Mouse (Mus musculus) forebrain, embryonic 11.5 days (tissue): ENCODE measurements at regions not wholly inside any gene's neighbourhood (a gene's known extent, or its start where the extent isn't known, plus 50 kb on each side); places are given as distances from the start of the nearest gene placed in this dataset.
A peak's percentile ranks its signal among the peaks of the same experiment; 100 is the strongest.

Experiments
- ATAC-seq: fragments of 200-750 bp; cut with Nextera tagmentation; replicated peaks from 2 replicates; pipeline ENCODE4 v1.8.0; 2017; ENCODE audit warnings: moderate TSS enrichment; ENCODE audit not compliant: low FRiP score
- DNase-seq: peaks from one replicate; pipeline ENCODE4 v3.0.0-alpha.2; 2017; ENCODE audit warnings: low spot score
- H3K27ac ChIP-seq: fragments of 300-500 bp; sonication (generic); 2 replicates; pipeline ENCODE4 v1.5.1; 2014; ENCODE audit warnings: low read depth, low read length
- H3K27me3 ChIP-seq: fragments of 300-500 bp; sonication (generic); 2 replicates; pipeline ENCODE4 v1.6.1; 2014; ENCODE audit warnings: mild to moderate bottlenecking, low read length, mixed read lengths; ENCODE audit not compliant: control insufficient read depth, insufficient read depth
- H3K36me3 ChIP-seq: fragments of 300-500 bp; sonication (generic); 2 replicates; pipeline ENCODE4 v1.6.1; 2014; ENCODE audit warnings: mild to moderate bottlenecking, low read length, moderate library complexity, mixed read lengths; ENCODE audit not compliant: control insufficient read depth, insufficient read depth
- H3K4me1 ChIP-seq: fragments of 300-500 bp; sonication (generic); replicated peaks from 2 replicates; pipeline ENCODE4 v1.6.1; 2014; ENCODE audit warnings: low read length, mixed read lengths; ENCODE audit not compliant: control insufficient read depth, insufficient read depth
- H3K4me2 ChIP-seq: fragments of 300-500 bp; sonication (generic); 2 replicates; pipeline ENCODE4 v1.6.1; 2014; ENCODE audit warnings: low read depth, mild to moderate bottlenecking, low read length, moderate library complexity, mixed read lengths; ENCODE audit not compliant: severe bottlenecking
- H3K4me3 ChIP-seq: fragments of 300-500 bp; sonication (generic); 2 replicates; pipeline ENCODE4 v1.5.1; 2014; ENCODE audit warnings: low read depth, low read length
- H3K9ac ChIP-seq: fragments of 300-500 bp; sonication (generic); 2 replicates; pipeline ENCODE4 v1.6.1; 2014; ENCODE audit warnings: low read length
- H3K9me3 ChIP-seq: fragments of 300-500 bp; sonication (generic); 2 replicates; pipeline ENCODE4 v1.6.1; 2016; ENCODE audit warnings: low read length, mixed read lengths; ENCODE audit not compliant: control insufficient read depth
- WGBS: fragments of 180-500 bp; shearing (Covaris S2); extraction: QIAGEN DNeasy Blood & Tissue Kit; methylation state at CpG from one replicate; pipeline ENCODE4 v1.1.7; 2014; 5-methylcytosine and 5-hydroxymethylcytosine counted together

DNA sequence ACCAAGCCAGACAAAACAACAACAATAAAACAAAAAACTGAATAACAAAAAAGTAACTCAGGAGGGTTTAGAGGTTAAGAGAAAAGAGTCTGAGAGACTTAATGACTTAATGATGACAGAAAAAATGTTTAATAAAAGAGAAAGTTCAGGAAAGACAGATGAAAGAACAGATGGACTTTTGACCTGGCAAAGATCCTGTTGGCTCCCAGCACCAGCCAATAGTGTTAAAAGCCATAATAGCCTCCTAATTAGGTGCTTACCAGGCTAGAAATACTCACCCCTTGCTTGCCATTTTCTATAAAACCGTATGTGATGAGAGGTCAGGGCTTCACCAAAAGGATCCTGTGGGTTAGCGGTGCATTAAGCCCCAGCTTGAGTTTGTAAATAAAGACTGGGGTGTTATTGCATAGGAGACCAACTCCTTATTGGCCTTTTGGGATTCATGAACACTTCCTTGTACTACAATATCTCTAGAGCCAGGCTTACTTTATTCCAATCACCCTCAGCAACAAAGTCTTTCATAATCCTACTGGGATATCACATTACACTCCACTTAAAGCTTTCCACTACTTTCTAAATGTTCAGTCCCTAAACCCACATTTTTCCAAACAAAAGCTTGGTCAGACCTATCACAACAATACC is 282.1 kb upstream of the Rasa1 start:
- Histone ChIP-seq H3K27me3 (no peaks in the 10 kb centered on the region), H3K36me3 (no peaks in the 10 kb centered on the region), H3K9me3 (no peaks in the 10 kb centered on the region), H3K4me1 (no peaks in the 10 kb centered on the region), H3K4me2 (no peak overlapping the region), H3K4me3 (no peak overlapping the region), H3K9ac (no peak overlapping the region), H3K27ac (no peak overlapping the region)
- ATAC-seq (no peak), DNase-seq (no peak)
- WGBS: 43% methylated on average over 2 of the region's 2 CpGs

DNA sequence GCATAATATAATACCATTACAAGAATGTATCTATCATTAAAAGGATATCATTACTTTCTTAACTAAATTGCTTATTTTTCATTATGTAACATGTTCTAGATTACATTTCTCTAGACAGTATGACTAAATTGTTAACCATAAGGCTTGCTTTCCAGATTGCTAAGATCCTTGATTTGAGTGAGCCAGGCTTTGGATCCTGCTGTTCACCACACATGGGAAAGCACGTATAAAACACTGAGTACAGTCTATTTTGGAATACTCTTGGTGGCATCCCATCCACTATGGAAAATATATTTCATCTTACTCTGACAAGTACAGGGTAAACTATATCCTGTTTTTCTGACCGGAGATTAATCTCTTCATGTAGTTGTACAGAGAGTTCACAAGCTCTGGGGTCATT is 268.9 kb upstream of the Rasa1 start:
- DNase-seq: no peak
- WGBS: 88% methylated on average over 2 of the region's 2 CpGs
- H3K36me3 ChIP-seq: no peaks in the 10 kb centered on the region

DNA sequence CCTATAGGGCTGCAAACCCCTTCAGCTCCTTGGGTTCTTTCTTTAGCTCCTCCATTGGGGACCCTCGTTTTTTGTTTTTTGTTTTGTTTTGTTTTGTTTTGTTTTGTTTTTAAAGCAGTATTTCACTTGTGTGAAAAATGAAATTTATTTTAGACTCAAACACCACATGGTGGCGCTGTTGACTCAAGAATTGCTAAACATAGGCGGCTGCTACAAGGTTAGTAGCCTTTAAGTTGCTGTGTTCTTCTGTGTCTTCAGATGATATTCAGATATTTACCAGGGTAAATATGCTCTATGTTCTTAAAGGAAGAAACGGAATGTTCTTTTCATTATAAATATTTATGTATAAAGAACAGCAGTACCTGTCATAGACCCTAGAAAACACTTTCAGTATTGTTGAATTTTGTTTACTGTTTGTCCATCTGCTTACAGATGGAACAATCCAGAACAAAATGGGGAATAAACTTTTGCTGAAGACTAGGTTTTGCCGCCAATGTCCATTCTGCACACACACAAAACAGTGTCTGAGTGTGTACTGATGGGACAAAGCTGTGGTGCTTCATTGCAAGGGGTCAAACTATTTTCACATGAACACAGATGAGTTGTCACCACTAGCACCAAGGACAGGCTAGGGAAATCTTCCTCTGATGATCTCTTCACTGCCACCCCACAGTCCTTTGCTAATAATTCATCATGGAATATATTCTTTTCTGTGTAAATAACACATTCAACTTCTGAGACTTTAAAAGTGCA is 267.3 kb upstream of the Rasa1 start:
- Histone ChIP-seq H3K4me3 (no peak overlapping the region), H3K27ac (no peak overlapping the region), H3K9me3 (no peaks in the 10 kb centered on the region), H3K27me3 (no peaks in the 10 kb centered on the region), H3K36me3 (no peaks in the 10 kb centered on the region), H3K4me2 (no peak overlapping the region), H3K9ac (no peak overlapping the region), H3K4me1 (no peaks in the 10 kb centered on the region)
- DNase-seq: peak; percentile 57
- WGBS: 10% methylated on average over 5 of the region's 5 CpGs
- ATAC-seq: peak; percentile 71

More for the DNA sequence above, 268.9 kb upstream of the Rasa1 start:
- no peak overlapping the region for H3K4me2 ChIP-seq
- no peak for ATAC-seq
- no peaks in the 10 kb centered on the region for H3K27me3 ChIP-seq
- H3K9me3 ChIP-seq: no peaks in the 10 kb centered on the region
- H3K4me3 ChIP-seq: no peak overlapping the region
- no peak overlapping the region for H3K27ac ChIP-seq
- H3K4me1 ChIP-seq: no peaks in the 10 kb centered on the region
- H3K9ac ChIP-seq: no peak overlapping the region

DNA sequence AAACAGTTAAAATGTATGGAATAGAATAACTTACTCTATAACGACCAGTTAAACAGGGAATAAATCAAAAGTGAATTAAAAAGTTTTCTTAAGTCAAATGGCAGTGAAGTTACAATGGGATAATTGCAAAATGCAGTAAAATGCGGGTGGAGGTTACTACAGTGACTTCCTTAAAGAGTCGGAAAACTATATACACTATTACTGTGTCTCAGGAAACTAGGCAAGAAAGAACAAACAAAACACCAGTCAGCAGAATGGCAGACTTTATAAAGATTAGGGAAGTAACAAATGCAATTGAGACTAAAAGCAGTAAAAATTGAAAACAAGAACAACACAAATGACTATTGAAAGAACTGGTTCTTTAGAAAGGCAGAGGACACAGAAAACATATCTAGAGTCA is 264.1 kb upstream of the Rasa1 start:
- Histone ChIP-seq H3K9me3 (no peaks in the 10 kb centered on the region), H3K4me1 (no peaks in the 10 kb centered on the region), H3K9ac (no peak overlapping the region), H3K4me2 (no peak overlapping the region), H3K27me3 (no peaks in the 10 kb centered on the region), H3K36me3 (no peaks in the 10 kb centered on the region), H3K4me3 (no peak overlapping the region), H3K27ac (no peak overlapping the region)
- ATAC-seq: no peak
- WGBS: 87% methylated on average over 3 of the region's 3 CpGs
- no peak for DNase-seq

DNA sequence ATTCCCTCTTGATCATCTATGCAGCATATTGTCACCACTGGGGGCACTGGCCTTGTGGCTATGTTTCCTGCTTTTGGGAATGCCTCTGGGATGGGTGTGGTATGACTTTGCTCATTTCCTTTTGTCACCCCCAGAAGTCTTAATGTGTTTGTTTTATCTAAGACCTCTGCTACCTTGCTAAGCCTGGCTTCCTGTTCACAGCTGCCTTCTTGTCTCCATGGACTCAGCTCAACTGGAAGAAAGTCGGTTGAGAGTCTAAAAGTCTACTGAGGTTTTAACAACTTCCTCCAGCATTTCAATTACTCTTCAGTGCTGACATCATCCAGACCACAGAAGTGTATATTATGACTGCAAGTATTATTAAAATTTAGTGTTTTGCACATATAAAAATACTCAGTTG is 220.7 kb upstream of the Rasa1 start:
- H3K27ac ChIP-seq: no peak overlapping the region
- no peak overlapping the region for H3K4me3 ChIP-seq
- 77% methylated on average over 1 of the region's 1 CpGs for WGBS
- no peaks in the 10 kb centered on the region for H3K4me1 ChIP-seq
- H3K27me3 ChIP-seq: no peaks in the 10 kb centered on the region
- no peak overlapping the region for H3K4me2 ChIP-seq
- no peak for ATAC-seq
- no peaks in the 10 kb centered on the region for H3K9me3 ChIP-seq
- DNase-seq: no peak
- no peak overlapping the region for H3K9ac ChIP-seq
- H3K36me3 ChIP-seq: no peaks in the 10 kb centered on the region

DNA sequence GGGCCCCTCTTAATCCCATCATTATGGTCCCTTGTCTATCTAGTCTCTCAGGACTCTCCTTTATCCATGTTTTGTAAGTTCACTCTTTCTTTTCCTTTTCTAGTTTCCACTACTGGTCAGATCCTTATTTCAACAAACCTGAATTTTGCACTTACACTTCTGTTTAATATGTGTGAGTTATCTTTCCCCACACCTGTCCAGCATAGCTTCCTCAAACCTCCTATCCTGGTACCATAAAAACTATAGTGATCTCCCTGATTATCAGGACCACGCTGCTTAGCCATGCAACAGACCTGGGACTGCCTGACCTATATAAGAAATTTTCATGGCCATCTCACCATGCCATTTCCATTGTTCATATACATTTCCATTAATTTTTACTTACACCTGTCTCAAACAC is 219.6 kb upstream of the Rasa1 start:
- DNase-seq (no peak), ATAC-seq (no peak)
- no peak overlapping the region for H3K9ac ChIP-seq
- no peak overlapping the region for H3K27ac ChIP-seq
- H3K4me1 ChIP-seq: no peaks in the 10 kb centered on the region
- H3K9me3 ChIP-seq: no peaks in the 10 kb centered on the region
- no peaks in the 10 kb centered on the region for H3K27me3 ChIP-seq
- 87% methylated on average over 1 of the region's 1 CpGs for WGBS
- no peak overlapping the region for H3K4me2 ChIP-seq
- no peaks in the 10 kb centered on the region for H3K36me3 ChIP-seq
- H3K4me3 ChIP-seq: no peak overlapping the region

DNA sequence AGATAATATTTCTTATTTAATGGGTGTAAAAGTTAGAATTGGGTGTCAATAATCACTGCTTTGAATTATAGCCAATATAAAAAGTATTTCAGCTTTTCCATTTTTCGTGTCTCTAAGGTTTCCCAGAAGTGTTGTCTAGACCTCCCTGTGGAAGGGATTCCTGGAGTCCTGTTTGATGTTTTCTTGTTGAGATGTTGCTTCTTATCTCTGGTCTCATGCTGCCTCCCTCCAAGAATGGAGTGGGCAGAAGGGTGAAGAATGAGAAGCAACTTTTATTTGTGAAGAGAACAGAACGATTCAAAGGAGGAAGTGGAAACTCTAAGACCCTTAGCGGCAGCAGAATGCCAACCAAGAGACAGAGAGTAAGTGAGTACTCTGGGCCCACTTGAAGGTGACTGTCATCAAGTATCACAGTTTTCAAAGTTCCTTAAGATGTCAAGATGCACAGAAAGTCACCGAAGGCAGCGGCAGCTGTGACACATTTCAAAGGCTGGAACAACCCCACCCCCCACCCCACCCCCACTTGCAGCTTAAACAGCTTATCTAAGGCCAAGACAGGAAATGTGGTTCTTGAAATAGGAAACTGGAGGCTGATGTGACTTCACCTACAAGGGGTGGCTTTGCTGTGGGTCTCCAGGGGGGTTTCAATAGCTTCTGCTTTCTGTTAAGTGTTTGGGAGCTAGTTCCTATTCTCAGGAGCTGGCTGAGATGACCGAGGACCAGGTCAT is 218.6 kb upstream of the Rasa1 start:
- Histone ChIP-seq H3K4me3 (no peak overlapping the region), H3K4me1 (no peaks in the 10 kb centered on the region), H3K4me2 (no peak overlapping the region), H3K27me3 (no peaks in the 10 kb centered on the region), H3K9ac (no peak overlapping the region), H3K36me3 (no peaks in the 10 kb centered on the region), H3K27ac (no peak overlapping the region), H3K9me3 (no peaks in the 10 kb centered on the region)
- ATAC-seq: no peak
- DNase-seq: no peak
- 78% methylated on average over 6 of the region's 6 CpGs for WGBS

DNA sequence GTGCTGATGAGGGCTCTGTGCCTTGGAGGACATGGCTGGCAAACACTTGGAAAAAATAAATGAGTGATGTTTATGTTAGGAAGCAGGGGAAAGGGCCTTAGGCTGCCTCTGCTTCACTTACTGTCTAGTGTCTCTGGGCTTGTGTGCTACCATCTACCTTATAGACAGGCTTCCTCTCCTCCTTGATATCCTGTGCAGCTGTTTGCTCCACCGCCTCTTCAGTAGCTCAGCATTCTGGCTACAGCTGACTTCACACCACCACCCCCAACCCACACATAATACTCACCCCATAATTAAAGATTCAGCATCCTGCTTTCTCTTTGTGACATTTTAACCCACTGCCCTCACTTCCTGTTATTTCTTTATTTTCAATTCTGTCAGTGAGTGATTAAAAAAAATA is 217.9 kb upstream of the Rasa1 start:
- H3K4me1 ChIP-seq: no peaks in the 10 kb centered on the region
- H3K27ac ChIP-seq: no peak overlapping the region
- H3K36me3 ChIP-seq: no peaks in the 10 kb centered on the region
- H3K9ac ChIP-seq: no peak overlapping the region
- no peak for ATAC-seq
- no peaks in the 10 kb centered on the region for H3K9me3 ChIP-seq
- 75% methylated on average over 1 of the region's 1 CpGs for WGBS
- no peak overlapping the region for H3K4me2 ChIP-seq
- DNase-seq: no peak
- no peaks in the 10 kb centered on the region for H3K27me3 ChIP-seq
- H3K4me3 ChIP-seq: no peak overlapping the region
